Mouse (Mus musculus) hindbrain, embryonic 13.5 days (tissue): ENCODE data around the gene Ggta1. TPM values are rescaled to one million over a fixed set of nuclear protein-coding genes. Genes with fewer than 3 reads are reported as not detected.
"Not testable (repeated sequence)": the region's sequence is repeated elsewhere in the genome, so short reads cannot be mapped to it uniquely, and the experiment has no call there.

Source experiments
- ATAC-seq: fragments of 200-750 bp; cut with Nextera tagmentation; 2 replicates; pipeline ENCODE4 v1.8.0; 2017; ENCODE audit warnings: moderate TSS enrichment; ENCODE audit not compliant: low FRiP score
- H3K27ac ChIP-seq: fragments of 300-500 bp; sonication (generic); 2 replicates; pipeline ENCODE4 v1.5.1; 2015; ENCODE audit warnings: inconsistent platforms, mild to moderate bottlenecking, moderate library complexity
- H3K27me3 ChIP-seq: fragments of 300-500 bp; sonication (generic); 2 replicates; pipeline ENCODE4 v1.6.1; 2015; ENCODE audit warnings: mild to moderate bottlenecking, inconsistent platforms
- H3K36me3 ChIP-seq: fragments of 300-500 bp; sonication (generic); 2 replicates; pipeline ENCODE4 v1.6.1; 2015; ENCODE audit warnings: mild to moderate bottlenecking, inconsistent platforms
- H3K4me1 ChIP-seq: fragments of 300-500 bp; sonication (generic); replicated peaks from 2 replicates; pipeline ENCODE4 v1.6.1; 2015; ENCODE audit warnings: inconsistent platforms
- H3K4me2 ChIP-seq: fragments of 300-500 bp; sonication (generic); 2 replicates; pipeline ENCODE4 v1.6.1; 2015; ENCODE audit warnings: inconsistent platforms, mild to moderate bottlenecking, moderate library complexity
- H3K4me3 ChIP-seq: fragments of 300-500 bp; sonication (generic); 2 replicates; pipeline ENCODE4 v1.5.1; 2015; ENCODE audit warnings: mild to moderate bottlenecking, inconsistent platforms
- H3K9ac ChIP-seq: fragments of 300-500 bp; sonication (generic); 2 replicates; pipeline ENCODE4 v1.6.1; 2015; ENCODE audit warnings: mild to moderate bottlenecking, inconsistent platforms
- H3K9me3 ChIP-seq: fragments of 300-500 bp; sonication (generic); 2 replicates; pipeline ENCODE4 v1.6.1; 2016; ENCODE audit warnings: inconsistent platforms
- WGBS: fragments of 180-500 bp; shearing (Covaris S2); methylation state at CpG from one replicate; pipeline ENCODE4 v1.1.7; 2015; 5-methylcytosine and 5-hydroxymethylcytosine counted together
- polyA plus RNA-seq: library from polyadenylated mRNA; unstranded; fragments of >200 nt; fragmentation: Nextera tagmentation; extraction: Ambion mirVana; gene quantifications from 2 replicates; pipeline ENCODE4 v1.2.1, GENCODE M21; 2015

Ggta1 gene
- polyA plus RNA-seq, 1 experiment from 2014 or later: 6.2 TPM

GRCm38 (mm10) chr2:35465677-35466076 lies 2.6 kb upstream of the Ggta1 start:
- Histone ChIP-seq H3K27ac (no peak overlapping the region), H3K4me2 (no peak overlapping the region), H3K9me3 (no peaks in the 10 kb centered on the region), H3K4me3 (no peak overlapping the region), H3K9ac (no peak overlapping the region), H3K36me3 (no peaks in the 10 kb centered on the region), H3K27me3 (peaks cover 23% of the 10 kb centered on the region), H3K4me1 (peaks cover 23% of the 10 kb centered on the region)
- no peak for ATAC-seq

- H3K27ac ChIP-seq: no peak overlapping the region
- no peak overlapping the region for H3K9ac ChIP-seq
- peaks cover 24% of the 10 kb centered on the region for H3K4me1 ChIP-seq
- no peaks in the 10 kb centered on the region for H3K36me3 ChIP-seq
- 42% methylated on average over 3 of the region's 3 CpGs for WGBS
- H3K9me3 ChIP-seq: no peaks in the 10 kb centered on the region
- H3K27me3 ChIP-seq: peaks cover 28% of the 10 kb centered on the region
- ATAC-seq: no peak
- no peak overlapping the region for H3K4me2 ChIP-seq
- no peak overlapping the region for H3K4me3 ChIP-seq
Observed at GRCm38 (mm10) chr2:35464548-35464947, 1.5 kb upstream of the Ggta1 start.

- H3K27me3 ChIP-seq: peaks cover 28% of the 10 kb centered on the region
- ATAC-seq: no peak
- H3K36me3 ChIP-seq: no peaks in the 10 kb centered on the region
- peaks cover 24% of the 10 kb centered on the region for H3K4me1 ChIP-seq
- H3K27ac ChIP-seq: no peak overlapping the region
- H3K9ac ChIP-seq: no peak overlapping the region
- H3K4me3 ChIP-seq: no peak overlapping the region
- 62% methylated on average over 7 of the region's 7 CpGs for WGBS
- H3K9me3 ChIP-seq: no peaks in the 10 kb centered on the region
- peak overlapping the region; percentile 6; the same call in 1 of the 2 replicates for H3K4me2 ChIP-seq
Observed at GRCm38 (mm10) chr2:35464089-35464534, 1.1 kb upstream of the Ggta1 start.

GRCm38 (mm10) chr2:35463372-35464088 lies 499 bp upstream of the Ggta1 start:
- Histone ChIP-seq H3K36me3 (no peaks in the 10 kb centered on the region), H3K27ac (no peak overlapping the region), H3K4me2 (peak overlapping the region; percentile 6; the same call in 1 of the 2 replicates), H3K4me3 (no peak overlapping the region), H3K4me1 (peaks cover 24% of the 10 kb centered on the region), H3K9me3 (no peaks in the 10 kb centered on the region), H3K27me3 (peaks cover 28% of the 10 kb centered on the region), H3K9ac (no peak overlapping the region)
- ATAC-seq: no peak
- WGBS: 15% methylated on average over 19 of the region's 19 CpGs

- Histone ChIP-seq H3K4me1 (peaks cover 24% of the 10 kb centered on the region), H3K4me3 (peak overlapping the region; percentile 56), H3K9me3 (no peaks in the 10 kb centered on the region), H3K9ac (peak overlapping the region; percentile 78), H3K36me3 (no peaks in the 10 kb centered on the region), H3K27ac (peak overlapping the region; percentile 8; the same call in 1 of the 2 replicates), H3K4me2 (peak overlapping the region; percentile 96), H3K27me3 (peaks cover 28% of the 10 kb centered on the region)
- peak; percentile 73 for ATAC-seq
- under 1% methylated on average over 45 of the region's 52 CpGs for WGBS
Observed at GRCm38 (mm10) chr2:35461971-35462787, 852 bp downstream of the Ggta1 start.

GRCm38 (mm10) chr2:35461131-35461947 lies 1.7 kb downstream of the Ggta1 start:
- H3K36me3 ChIP-seq: no peaks in the 10 kb centered on the region

GRCm38 (mm10) chr2:35460378-35460880 lies 2.6 kb downstream of the Ggta1 start:
- Histone ChIP-seq H3K27ac (no peak overlapping the region), H3K27me3 (peaks cover 28% of the 10 kb centered on the region), H3K4me3 (peak overlapping the region; percentile 56), H3K9ac (peak overlapping the region; percentile 43; the same call in 1 of the 2 replicates), H3K4me2 (peak overlapping the region; percentile 96), H3K9me3 (no peaks in the 10 kb centered on the region), H3K4me1 (peaks cover 24% of the 10 kb centered on the region), H3K36me3 (no peaks in the 10 kb centered on the region)
- WGBS: 26% methylated on average over 6 of the region's 6 CpGs
- ATAC-seq: no peak

More at GRCm38 (mm10) chr2:35461131-35461947, 1.7 kb downstream of the Ggta1 start:
- no peaks in the 10 kb centered on the region for H3K9me3 ChIP-seq
- H3K27ac ChIP-seq: no peak overlapping the region
- peak overlapping the region; percentile 96 for H3K4me2 ChIP-seq
- H3K4me3 ChIP-seq: peak overlapping the region; percentile 56
- WGBS: 2% methylated on average over 19 of the region's 20 CpGs
- H3K9ac ChIP-seq: peak overlapping the region; percentile 78; the same call in 1 of the 2 replicates
- no peak for ATAC-seq
- peaks cover 28% of the 10 kb centered on the region for H3K27me3 ChIP-seq
- peaks cover 24% of the 10 kb centered on the region for H3K4me1 ChIP-seq

- Histone ChIP-seq H3K4me1 (peaks cover 24% of the 10 kb centered on the region), H3K9ac (no peak overlapping the region), H3K36me3 (no peaks in the 10 kb centered on the region), H3K27ac (no peak overlapping the region), H3K4me3 (no peak overlapping the region), H3K9me3 (no peaks in the 10 kb centered on the region), H3K4me2 (no peak overlapping the region), H3K27me3 (peaks cover 27% of the 10 kb centered on the region)
- ATAC-seq: no peak
Observed at GRCm38 (mm10) chr2:35459316-35459715, 3.7 kb downstream of the Ggta1 start.

- Histone ChIP-seq H3K27me3 (peaks cover 18% of the 10 kb centered on the region), H3K4me2 (no peak overlapping the region), H3K9ac (no peak overlapping the region), H3K4me3 (no peak overlapping the region), H3K36me3 (no peaks in the 10 kb centered on the region), H3K9me3 (no peaks in the 10 kb centered on the region), H3K4me1 (peaks cover 28% of the 10 kb centered on the region), H3K27ac (no peak overlapping the region)
- ATAC-seq: no peak
- 73% methylated on average over 4 of the region's 4 CpGs for WGBS
Observed at GRCm38 (mm10) chr2:35458421-35458820, 4.6 kb downstream of the Ggta1 start.

- Histone ChIP-seq H3K9ac (no peak overlapping the region), H3K27ac (no peak overlapping the region), H3K4me1 (0 out of 2 replicates have a peak, but pooled peaks cover 5% of the 10 kb centered on the region), H3K27me3 (no peaks in the 10 kb centered on the region), H3K36me3 (no peaks in the 10 kb centered on the region), H3K4me2 (no peak overlapping the region), H3K9me3 (no peaks in the 10 kb centered on the region), H3K4me3 (no peak overlapping the region)
- WGBS: 76% methylated on average over 3 of the region's 3 CpGs
- no peak for ATAC-seq
Observed at GRCm38 (mm10) chr2:35453736-35454135, 9.3 kb downstream of the Ggta1 start.

GRCm38 (mm10) chr2:35452695-35453094 lies 10.3 kb downstream of the Ggta1 start:
- not testable (repeated sequence) for ATAC-seq, H3K4me3 ChIP-seq, H3K9ac ChIP-seq, H3K4me1 ChIP-seq, H3K4me2 ChIP-seq, H3K27ac ChIP-seq, H3K36me3 ChIP-seq, H3K27me3 ChIP-seq, H3K9me3 ChIP-seq
- WGBS: 95% methylated on average over 6 of the region's 6 CpGs
